Mouse (Mus musculus): ENCODE measurements around the gene Rnf207. TPM values are rescaled to one million over a fixed set of nuclear protein-coding genes. Genes with fewer than 3 reads are reported as not detected.
A peak's percentile ranks its signal among the peaks of the same experiment; 100 is the strongest.

The Rnf207 gene
- polyA plus RNA-seq, 1 experiment from 2014 or later = 2.5 TPM

GRCm38 (mm10) chr4:152303172-152303571 is 15.6 kb downstream of the Rnf207 start:
- Histone ChIP-seq H3K4me3 (replicated peaks) (no peak overlapping the region), H3K4me2 (replicated peaks) (no peak overlapping the region), H3K36me3 (peaks cover 21% of the 10 kb centered on the region; the same call in 1 of the 2 replicates), H3K27me3 (replicated peaks) (no peaks in the 10 kb centered on the region), H3K27ac (no peak overlapping the region), H3K9ac (no peak overlapping the region), H3K9me3 (no peaks in the 10 kb centered on the region), H3K4me1 (replicated peaks) (peaks cover 6% of the 10 kb centered on the region; the same call in 1 of the 2 replicates)
- WGBS = 84% methylated on average over 10 of the region's 10 CpGs
- no peak for ATAC-seq

DNA sequence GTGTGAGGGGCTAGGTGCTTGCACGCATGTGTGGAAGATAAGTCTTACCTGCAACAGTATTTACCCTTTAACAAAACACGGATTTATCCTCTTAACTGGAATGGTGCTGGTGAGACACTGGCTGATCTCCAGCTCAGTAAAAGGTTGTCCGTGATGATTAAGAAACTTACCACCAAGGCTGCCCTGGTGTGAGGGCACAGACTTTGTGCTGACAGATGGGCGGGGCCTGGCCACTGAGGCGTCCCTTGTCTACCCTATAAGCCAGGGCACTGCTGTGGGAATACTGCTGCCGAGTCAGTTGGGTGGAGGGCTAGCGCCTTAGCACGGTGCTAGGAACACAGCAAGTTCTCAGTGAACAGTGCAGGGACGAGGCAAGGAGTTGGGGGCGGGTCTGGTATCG is 16.8 kb downstream of the Rnf207 start:
- Histone ChIP-seq H3K27me3 (replicated peaks) (no peaks in the 10 kb centered on the region), H3K4me1 (replicated peaks) (peaks cover 10% of the 10 kb centered on the region; the same call in 1 of the 2 replicates), H3K4me3 (replicated peaks) (no peak overlapping the region), H3K9me3 (no peaks in the 10 kb centered on the region), H3K27ac (no peak overlapping the region), H3K9ac (no peak overlapping the region), H3K4me2 (replicated peaks) (no peak overlapping the region), H3K36me3 (peaks cover 21% of the 10 kb centered on the region; the same call in 1 of the 2 replicates)
- ATAC-seq = no peak
- WGBS = 75% methylated on average over 11 of the region's 11 CpGs

GRCm38 (mm10) chr4:152300375-152300774 is 18.4 kb downstream of the Rnf207 start:
- Histone ChIP-seq H3K4me2 (replicated peaks) (no peak overlapping the region), H3K36me3 (peaks cover 21% of the 10 kb centered on the region; the same call in 1 of the 2 replicates), H3K9ac (no peak overlapping the region), H3K4me1 (replicated peaks) (peaks cover 17% of the 10 kb centered on the region), H3K9me3 (no peaks in the 10 kb centered on the region), H3K4me3 (replicated peaks) (no peak overlapping the region), H3K27me3 (replicated peaks) (no peaks in the 10 kb centered on the region), H3K27ac (no peak overlapping the region)
- no peak for ATAC-seq
- WGBS = 95% methylated on average over 8 of the region's 8 CpGs

GRCm38 (mm10) chr4:152298836-152299235 is 20.0 kb downstream of the Rnf207 start:
- Histone ChIP-seq H3K4me3 (replicated peaks) (no peak overlapping the region), H3K9ac (peak overlapping the region; percentile 14; the same call in 1 of the 2 replicates), H3K27me3 (replicated peaks) (peaks cover 3% of the 10 kb centered on the region; the same call in 1 of the 2 replicates), H3K4me2 (replicated peaks) (peak overlapping the region; percentile 91; the same call in 1 of the 2 replicates), H3K9me3 (no peaks in the 10 kb centered on the region), H3K4me1 (replicated peaks) (peaks cover 19% of the 10 kb centered on the region), H3K36me3 (peaks cover 17% of the 10 kb centered on the region; the same call in 1 of the 2 replicates), H3K27ac (no peak overlapping the region)
- 86% methylated on average over 14 of the region's 14 CpGs for WGBS
- ATAC-seq = no peak

- H3K9ac ChIP-seq = peak within 1 kb of the TSS; percentile 93
- H3K36me3 ChIP-seq = peaks cover 7% of the 10 kb centered on the region; the same call in 1 of the 2 replicates
- peak within 1 kb of the TSS; percentile 78 for H3K27ac ChIP-seq
- peak within 1 kb of the TSS; percentile 96 for H3K4me3 ChIP-seq (replicated peaks)
- H3K4me1 ChIP-seq (replicated peaks) = peaks cover 27% of the 10 kb centered on the region
- ATAC-seq = peak; percentile 97
- H3K4me2 ChIP-seq (replicated peaks) = peak within 1 kb of the TSS; percentile 91
- H3K27me3 ChIP-seq (replicated peaks) = peaks cover 20% of the 10 kb centered on the region
- H3K9me3 ChIP-seq = no peaks in the 10 kb centered on the region
- under 1% methylated on average over 119 of the region's 119 CpGs for WGBS
Measured at GRCm38 (mm10) chr4:152296874-152297861, 21.6 kb downstream of the Rnf207 start, which contains the start of gene Icmt. Icmt (plus strand) TSS chr4:152297227.

DNA sequence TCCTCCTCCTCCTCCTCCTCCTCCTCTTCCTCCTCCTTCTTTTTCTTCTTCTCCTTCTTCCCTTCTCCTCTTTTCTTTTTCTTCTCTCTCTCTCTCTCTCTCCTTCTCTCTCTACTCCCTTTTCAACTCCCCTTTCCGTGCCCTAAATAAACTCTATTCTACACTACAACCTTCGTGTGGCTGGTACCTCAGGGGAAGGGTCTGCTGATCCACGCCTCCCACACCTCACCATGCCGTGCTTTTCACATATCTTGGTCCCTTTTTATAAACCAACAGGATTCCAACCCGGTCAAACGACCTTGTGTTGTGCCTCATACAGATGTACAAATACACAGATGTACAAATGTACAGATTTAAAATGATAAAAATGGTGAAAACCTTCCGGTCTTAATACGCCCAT is 22.4 kb downstream of the Rnf207 start:
- no peaks in the 10 kb centered on the region for H3K9me3 ChIP-seq
- no peak overlapping the region for H3K27ac ChIP-seq
- H3K4me2 ChIP-seq (replicated peaks) = peak overlapping the region; percentile 66
- H3K4me3 ChIP-seq (replicated peaks) = peak overlapping the region; percentile 96
- H3K4me1 ChIP-seq (replicated peaks) = peaks cover 29% of the 10 kb centered on the region
- peaks cover 7% of the 10 kb centered on the region; the same call in 1 of the 2 replicates for H3K36me3 ChIP-seq
- peak overlapping the region; percentile 57; the same call in 1 of the 2 replicates for H3K9ac ChIP-seq
- ATAC-seq = no peak
- 10% methylated on average over 8 of the region's 8 CpGs for WGBS
- peaks cover 27% of the 10 kb centered on the region for H3K27me3 ChIP-seq (replicated peaks)

- Histone ChIP-seq H3K36me3 (peaks cover 4% of the 10 kb centered on the region; the same call in 1 of the 2 replicates), H3K9me3 (no peaks in the 10 kb centered on the region), H3K27ac (0 out of 2 replicates have a peak overlapping the region, but pooled peaks have one; percentile 7), H3K27me3 (replicated peaks) (peaks cover 32% of the 10 kb centered on the region), H3K4me1 (replicated peaks) (peaks cover 29% of the 10 kb centered on the region), H3K9ac (no peak overlapping the region), H3K4me2 (replicated peaks) (no peak overlapping the region), H3K4me3 (replicated peaks) (no peak overlapping the region)
- 11% methylated on average over 4 of the region's 4 CpGs for WGBS
- no peak for ATAC-seq
Measured at GRCm38 (mm10) chr4:152295916-152296315, 22.9 kb downstream of the Rnf207 start.

DNA sequence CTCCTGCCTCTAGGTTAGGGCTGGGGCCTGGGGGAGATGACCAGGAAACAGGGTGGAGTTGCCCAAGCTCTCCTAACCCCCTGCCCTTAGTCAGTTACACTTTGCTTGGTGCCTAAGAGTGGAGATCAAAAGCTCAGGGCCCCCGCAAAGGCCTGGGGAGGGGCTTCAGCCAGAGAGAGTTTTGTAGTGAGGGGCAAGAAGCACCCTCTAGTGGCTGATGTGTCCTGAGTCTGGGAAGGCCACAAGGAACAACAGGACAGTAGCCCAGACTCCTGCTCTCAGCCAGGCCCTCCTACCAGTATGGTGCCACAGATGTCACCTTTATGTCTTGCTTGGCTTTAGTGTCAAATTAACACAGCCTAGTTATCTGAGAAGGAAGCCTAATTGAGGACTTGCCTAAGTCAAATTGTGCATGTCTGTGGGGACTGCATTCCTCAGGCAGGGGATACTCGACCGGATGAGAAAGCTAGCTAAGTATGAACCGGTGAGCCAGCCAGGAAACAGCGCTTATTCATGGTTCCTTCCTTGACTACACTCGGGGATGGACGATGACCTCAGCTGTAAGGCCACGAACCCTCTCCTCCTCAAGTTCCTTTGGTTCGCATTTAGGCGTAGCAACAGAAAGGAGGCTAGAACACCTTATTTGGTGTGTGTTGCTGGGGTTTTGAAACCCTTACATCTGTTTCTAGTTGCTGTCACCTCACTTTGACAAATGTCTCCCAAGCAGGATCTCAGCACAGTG is 24.4 kb downstream of the Rnf207 start:
- WGBS = 49% methylated on average over 10 of the region's 10 CpGs
- Histone ChIP-seq H3K9me3 (no peaks in the 10 kb centered on the region), H3K27ac (no peak overlapping the region), H3K4me2 (replicated peaks) (no peak overlapping the region), H3K27me3 (replicated peaks) (peaks cover 46% of the 10 kb centered on the region), H3K9ac (no peak overlapping the region), H3K36me3 (no peaks in the 10 kb centered on the region), H3K4me3 (replicated peaks) (no peak overlapping the region), H3K4me1 (replicated peaks) (peaks cover 38% of the 10 kb centered on the region)
- no peak for ATAC-seq

- no peaks in the 10 kb centered on the region for H3K36me3 ChIP-seq
- H3K4me2 ChIP-seq (replicated peaks) = no peak overlapping the region
- no peak overlapping the region for H3K4me3 ChIP-seq (replicated peaks)
- no peak for ATAC-seq
- no peaks in the 10 kb centered on the region for H3K9me3 ChIP-seq
- H3K9ac ChIP-seq = no peak overlapping the region
- no peak overlapping the region for H3K27ac ChIP-seq
- 14% methylated on average over 12 of the region's 12 CpGs for WGBS
- H3K4me1 ChIP-seq (replicated peaks) = peaks cover 27% of the 10 kb centered on the region
- H3K27me3 ChIP-seq (replicated peaks) = peaks cover 61% of the 10 kb centered on the region
Measured at GRCm38 (mm10) chr4:152292102-152292765, 26.6 kb downstream of the Rnf207 start.

- H3K27ac ChIP-seq = no peak within 1 kb of the TSS
- H3K27me3 ChIP-seq (replicated peaks) = peaks cover 68% of the 10 kb centered on the region
- H3K9me3 ChIP-seq = no peaks in the 10 kb centered on the region
- H3K4me2 ChIP-seq (replicated peaks) = peak within 1 kb of the TSS; percentile 54
- no peaks in the 10 kb centered on the region for H3K36me3 ChIP-seq
- 30% methylated on average over 6 of the region's 6 CpGs for WGBS
- no peak within 1 kb of the TSS for H3K9ac ChIP-seq
- peak within 1 kb of the TSS; percentile 29 for H3K4me3 ChIP-seq (replicated peaks)
- ATAC-seq = no peak
- peaks cover 30% of the 10 kb centered on the region for H3K4me1 ChIP-seq (replicated peaks)
Measured at GRCm38 (mm10) chr4:152291562-152291961, 27.2 kb downstream of the Rnf207 start, which contains the start of gene Hes3. Hes3 (minus strand) TSS chr4:152291662.

DNA sequence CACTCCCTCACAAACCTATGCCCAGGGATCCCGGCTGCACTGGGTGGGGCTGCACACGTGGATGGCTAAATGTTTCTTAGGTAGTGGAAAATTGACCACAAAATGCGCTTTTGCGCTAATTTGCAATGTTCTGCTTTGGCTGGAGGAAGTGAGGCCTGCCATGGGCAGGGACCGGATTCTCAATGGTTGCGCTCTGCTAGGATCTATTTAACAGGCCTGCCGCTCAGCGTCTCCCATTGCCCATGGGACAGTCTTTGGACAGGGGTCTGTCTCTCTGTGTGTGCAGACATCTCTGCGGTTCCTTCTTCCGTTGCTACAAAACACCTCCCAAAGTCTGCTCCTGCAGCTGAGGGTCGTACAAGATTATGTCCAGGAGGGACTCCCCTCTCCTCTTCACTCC is 27.8 kb downstream of the Rnf207 start:
- Histone ChIP-seq H3K9me3 (no peaks in the 10 kb centered on the region), H3K4me2 (replicated peaks) (peak overlapping the region; percentile 54; the same call in 1 of the 2 replicates), H3K36me3 (no peaks in the 10 kb centered on the region), H3K4me3 (replicated peaks) (no peak overlapping the region), H3K27me3 (replicated peaks) (peaks cover 74% of the 10 kb centered on the region), H3K9ac (no peak overlapping the region), H3K27ac (no peak overlapping the region), H3K4me1 (replicated peaks) (peaks cover 35% of the 10 kb centered on the region)
- no peak for ATAC-seq
- WGBS = 26% methylated on average over 11 of the region's 11 CpGs
